Mouse (Mus musculus) urinary bladder, postnatal 10 days (tissue): ENCODE results near the gene Ephb2.

Experiments
- DNase-seq: peaks from one replicate; pipeline ENCODE4 v3.0.0; 2022; ENCODE audit warnings: low spot score

The Ephb2 gene

DNA sequence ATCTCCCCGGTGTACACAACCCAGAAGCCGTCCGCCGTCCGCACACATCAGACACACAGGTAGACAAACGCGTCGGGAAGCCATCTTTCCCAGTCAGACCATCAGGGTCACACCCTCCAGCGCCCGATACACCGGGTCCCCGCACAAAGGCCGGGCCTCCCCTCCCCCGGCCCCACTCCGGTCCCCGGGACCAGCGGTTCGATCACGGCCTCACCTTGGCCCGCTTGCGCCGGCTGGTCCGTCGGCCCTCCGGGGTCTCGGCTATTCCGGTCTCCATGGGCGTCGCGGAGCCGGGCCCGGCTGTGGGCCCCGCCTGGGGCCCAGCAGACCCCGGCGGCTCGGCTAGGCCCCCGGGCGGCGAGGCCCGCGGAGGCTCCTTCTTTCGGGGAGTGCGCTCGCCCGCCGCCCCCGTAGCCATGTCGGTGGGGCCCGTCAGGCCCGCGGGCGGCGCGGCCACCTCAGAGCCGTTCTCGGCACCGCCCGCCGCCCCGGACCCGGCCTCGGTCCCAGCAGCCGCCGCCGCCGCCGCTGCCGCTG, 233.7 kb downstream of the Ephb2 start:
- DNase-seq = no peak

GRCm38 (mm10) chr4:136601476-136601875, 234.3 kb downstream of the Ephb2 start:
- DNase-seq = no peak

DNA sequence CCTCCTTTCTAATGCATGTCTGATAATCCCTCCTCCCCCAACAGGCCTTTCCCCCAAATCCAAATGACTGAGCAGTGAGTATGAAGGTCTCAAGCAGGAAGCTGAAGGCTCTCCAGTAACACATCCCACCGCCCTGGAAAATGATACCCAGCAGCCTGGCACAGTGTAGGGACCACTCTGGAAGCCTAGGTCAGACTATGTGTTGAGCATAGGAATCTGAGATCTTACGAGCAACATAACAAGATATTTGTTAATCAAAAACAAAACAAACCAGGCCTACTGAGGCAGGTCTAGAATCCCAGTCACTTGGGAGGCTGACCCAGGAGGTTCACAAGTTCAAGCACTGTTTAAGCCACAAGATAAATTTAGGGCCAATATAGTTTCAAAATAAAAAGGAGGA, 235.3 kb downstream of the Ephb2 start:
- DNase-seq = no peak

- DNase-seq = no peak
Observed at GRCm38 (mm10) chr4:136599869-136600268, 235.9 kb downstream of the Ephb2 start.

DNA sequence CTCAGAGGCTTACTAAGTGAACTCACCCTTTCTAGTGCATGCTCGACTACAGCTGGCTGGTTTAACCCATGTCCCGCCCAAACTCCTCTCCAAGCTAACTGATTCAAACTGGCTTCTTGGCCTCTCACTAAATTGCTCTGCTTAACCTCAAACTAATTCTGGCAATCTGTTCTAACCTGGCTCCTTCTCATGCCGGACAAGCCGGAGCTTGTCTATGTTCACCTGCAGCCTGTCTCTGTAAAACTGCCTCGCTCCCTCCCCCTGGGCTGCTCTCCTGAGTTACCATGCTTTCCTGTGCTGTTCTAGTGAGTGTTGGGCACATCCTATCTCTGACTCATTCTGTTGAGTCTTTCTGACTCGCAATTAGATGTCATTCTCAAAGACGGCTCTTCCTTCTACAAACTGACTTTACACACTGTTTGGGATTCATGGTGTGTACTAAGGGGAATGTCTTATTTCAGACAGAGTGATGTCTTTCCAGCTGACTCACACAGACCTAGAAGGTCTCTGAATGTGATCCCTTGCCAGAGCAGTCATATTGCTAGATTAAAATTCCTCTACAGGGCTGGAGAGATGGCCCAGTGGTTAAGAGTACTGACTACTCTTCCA, 237.4 kb downstream of the Ephb2 start:
- DNase-seq = no peak
